Mouse (Mus musculus) heart, adult 11 months (tissue): Measurements from ENCODE around the gene Ms4a5.
"Not testable (repeated sequence)": the region's sequence is repeated elsewhere in the genome, so short reads cannot be mapped to it uniquely, and the experiment has no call there.

Source experiments
- DNase-seq: peaks from one replicate; pipeline ENCODE4 v3.0.0; 2022

The Ms4a5 gene

DNA sequence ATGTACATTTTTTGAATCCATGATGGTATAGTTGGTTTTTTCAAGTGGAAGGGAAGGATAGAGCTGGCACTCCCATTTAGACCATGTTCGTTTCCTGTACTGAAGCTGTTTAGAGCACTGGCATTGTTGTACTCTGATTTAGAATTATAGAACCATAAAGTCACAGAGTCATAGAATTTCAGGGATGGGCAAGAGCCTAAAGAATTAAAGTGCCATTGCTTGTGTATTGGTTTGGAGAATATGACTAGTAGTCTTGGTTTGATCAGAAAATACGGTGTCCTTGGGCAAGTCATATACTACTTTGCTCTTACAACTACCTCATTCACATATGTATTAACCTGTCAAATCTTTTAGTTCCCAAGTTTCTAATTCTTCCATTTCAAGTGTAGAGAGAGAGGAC lies at the start of gene Ms4a5:
Gene Ms4a5 (minus strand): TSS at position 101 of the 400 bp plus-strand sequence.
- DNase-seq: no peak

DNA sequence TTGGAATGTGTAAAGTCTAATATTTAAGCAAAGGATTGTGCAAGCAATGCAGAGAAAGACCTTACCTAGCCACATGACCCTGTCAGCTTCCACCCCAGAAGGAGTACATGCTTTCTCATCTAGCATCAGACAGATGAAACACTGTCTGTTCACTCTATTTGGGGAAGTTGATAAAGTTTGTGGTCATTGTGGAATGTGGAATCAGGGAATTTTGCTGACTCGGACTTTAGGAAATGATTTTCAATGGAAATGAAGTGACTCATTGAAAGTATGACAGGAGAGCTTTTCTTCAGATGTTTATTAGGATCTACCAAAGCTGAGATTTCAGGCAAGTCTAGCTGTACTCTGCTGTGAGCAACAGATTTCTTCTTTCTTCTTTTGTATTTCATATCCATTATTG lies 37.5 kb upstream of the Ms4a5 start:
- DNase-seq: peak; percentile 51

- DNase-seq: no peak
These were observed 33.1 kb upstream of the Ms4a5 start for GRCm38 (mm10) chr19:11316786-11317185.

- no peak for DNase-seq
These were observed 30.7 kb upstream of the Ms4a5 start, which contains the start of gene Ms4a14 for GRCm38 (mm10) chr19:11314354-11314753. Ms4a14 (minus strand) TSS chr19:11314454.

GRCm38 (mm10) chr19:11308888-11309287 lies 25.2 kb upstream of the Ms4a5 start:
- DNase-seq: no peak

GRCm38 (mm10) chr19:11299529-11299928 lies 15.9 kb upstream of the Ms4a5 start:
- DNase-seq: not testable (repeated sequence)

DNA sequence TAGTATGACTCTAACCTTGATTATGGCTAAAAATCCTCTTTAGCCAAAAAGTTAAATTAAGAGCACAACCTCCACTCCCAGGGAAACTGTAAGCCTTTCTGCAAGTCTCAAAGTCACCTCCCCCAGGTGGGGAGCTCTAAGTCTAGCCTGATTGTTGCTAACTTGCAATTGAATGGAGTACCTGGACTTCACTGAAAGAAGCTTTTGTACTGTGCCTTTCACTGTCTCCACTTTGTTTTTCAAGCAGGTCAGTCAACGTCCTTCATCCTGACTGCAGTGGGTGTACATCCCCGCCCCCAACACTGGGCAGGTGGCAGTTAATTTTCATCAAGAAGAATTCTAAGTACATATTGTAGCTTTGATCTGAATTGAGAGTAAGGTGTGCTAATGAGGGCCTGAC lies 15.3 kb upstream of the Ms4a5 start:
- DNase-seq: no peak

DNA sequence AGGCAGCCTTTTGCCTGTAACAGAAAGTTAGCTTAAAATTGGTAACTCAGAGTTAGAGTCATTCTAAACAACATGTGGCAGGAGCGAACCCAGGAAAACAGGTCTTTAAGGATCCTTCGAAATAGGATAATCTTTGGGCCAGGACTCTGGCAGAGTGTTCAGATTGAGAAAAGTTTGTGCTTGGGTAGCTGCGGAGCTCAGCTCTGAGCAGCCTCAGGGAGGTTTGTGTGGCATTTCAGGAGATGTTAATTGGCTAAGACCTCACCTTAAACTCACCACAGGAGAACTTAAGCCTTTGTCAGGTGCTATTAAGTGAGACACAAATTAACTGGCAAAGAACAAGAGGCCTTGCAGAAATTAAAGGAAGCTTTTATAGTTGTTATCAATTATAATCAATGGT lies 9.9 kb upstream of the Ms4a5 start:
- DNase-seq: not testable (repeated sequence)

DNA sequence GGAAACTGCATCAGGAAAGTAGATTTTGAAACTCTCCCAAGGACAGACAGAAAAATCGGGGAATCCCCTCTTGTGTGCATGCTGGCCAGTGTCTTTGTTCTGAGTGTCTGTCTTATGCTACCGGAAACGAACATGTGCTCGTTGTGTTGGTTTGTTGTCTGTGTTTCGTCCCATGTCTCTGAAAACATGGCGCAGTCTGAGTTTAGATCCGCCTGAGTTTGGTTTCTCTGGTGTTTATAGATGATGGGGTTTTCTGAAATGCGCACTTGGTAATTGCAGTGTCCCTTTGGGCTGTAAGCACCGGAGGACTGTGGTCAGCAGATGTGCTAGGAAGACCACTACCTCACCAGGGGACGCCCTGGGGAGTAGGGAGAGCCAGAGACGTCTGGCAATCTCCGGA lies 9.3 kb upstream of the Ms4a5 start:
- DNase-seq: peak; percentile 86

DNA sequence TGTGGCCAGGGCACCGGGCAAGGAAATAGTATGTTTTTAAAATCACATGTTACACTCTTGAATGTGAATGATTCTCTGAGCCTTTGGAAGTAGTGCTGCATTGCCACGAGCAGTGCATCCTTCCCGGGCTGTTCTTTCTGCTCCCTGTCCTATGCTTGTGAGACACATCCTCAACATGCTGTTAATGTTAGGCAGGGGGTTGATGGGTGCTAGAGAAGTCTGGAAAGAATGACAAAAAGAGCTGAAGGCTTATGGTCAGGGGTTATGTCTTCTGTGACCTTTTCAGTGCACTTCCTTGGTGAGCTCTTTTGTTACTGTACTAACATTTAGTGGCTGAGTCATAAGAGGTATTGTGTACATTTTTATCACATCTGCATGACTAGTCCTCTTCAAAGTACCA lies 3.5 kb downstream of the Ms4a5 start:
- no peak for DNase-seq

- no peak for DNase-seq
These were observed 7.2 kb downstream of the Ms4a5 start for GRCm38 (mm10) chr19:11276431-11276830.

DNA sequence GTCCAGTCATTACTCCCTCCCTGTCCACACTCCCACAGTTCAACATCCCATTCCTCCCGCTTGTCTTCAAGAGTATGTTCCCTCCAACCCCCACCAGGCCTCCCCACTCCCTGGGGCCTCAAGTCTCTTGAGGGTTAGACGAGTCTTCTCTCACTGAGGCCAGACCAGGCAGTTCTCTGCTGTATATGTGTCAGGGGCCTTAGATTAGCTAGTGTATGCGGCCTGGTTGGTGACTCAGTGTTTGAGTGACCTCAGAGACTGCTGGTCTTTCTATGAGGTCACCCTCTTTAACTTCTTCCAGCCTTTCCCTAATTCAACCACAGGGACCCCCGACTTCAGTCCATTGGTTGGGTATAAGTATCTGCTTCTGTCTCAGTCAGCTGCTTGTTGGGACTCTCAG lies 16.7 kb downstream of the Ms4a5 start:
- DNase-seq: no peak

DNA sequence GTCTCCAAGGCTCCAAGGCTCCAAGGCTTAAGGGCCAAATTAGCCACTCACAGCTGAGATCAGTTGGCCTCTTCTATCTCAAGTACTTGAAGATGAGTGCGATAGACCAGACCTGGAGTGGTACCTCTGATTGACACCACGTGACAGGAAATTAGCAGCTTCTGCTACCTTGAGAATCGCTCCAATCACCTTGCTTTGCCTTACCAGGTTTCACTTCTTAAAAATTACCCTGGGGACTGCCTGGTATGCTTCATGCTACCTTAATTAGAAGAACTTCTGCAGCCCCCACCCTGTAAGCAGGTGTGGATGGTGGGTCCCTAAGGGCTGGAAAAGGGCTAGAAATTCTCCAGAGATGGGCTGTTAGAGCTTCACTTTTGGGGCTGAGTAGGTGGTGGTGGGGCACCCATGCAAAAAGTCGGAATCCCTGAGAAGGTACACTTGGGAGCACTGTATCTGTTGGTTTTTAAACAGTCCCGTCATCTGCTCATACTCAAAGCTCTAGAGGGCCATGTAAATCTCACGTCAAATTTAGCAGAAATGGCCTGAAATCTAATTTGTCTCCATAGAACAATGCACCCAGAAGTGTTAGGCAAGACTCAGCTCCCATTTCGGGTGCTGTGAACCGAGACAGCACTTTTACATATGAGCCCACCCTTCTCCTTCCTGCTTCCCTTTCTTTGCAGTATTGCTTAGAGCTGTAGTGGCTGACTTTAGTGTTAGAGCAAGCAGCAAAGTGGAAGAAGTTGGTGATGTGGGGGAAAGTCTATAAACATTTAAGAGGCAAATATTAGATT lies 17.4 kb downstream of the Ms4a5 start, which contains the start of gene Ms4a1:
Gene Ms4a1 (minus strand): TSS at position 190 of the 794 bp plus-strand sequence.
- DNase-seq: no peak

GRCm38 (mm10) chr19:11264602-11265185 lies 19.0 kb downstream of the Ms4a5 start:
- DNase-seq: peak; percentile 59

DNA sequence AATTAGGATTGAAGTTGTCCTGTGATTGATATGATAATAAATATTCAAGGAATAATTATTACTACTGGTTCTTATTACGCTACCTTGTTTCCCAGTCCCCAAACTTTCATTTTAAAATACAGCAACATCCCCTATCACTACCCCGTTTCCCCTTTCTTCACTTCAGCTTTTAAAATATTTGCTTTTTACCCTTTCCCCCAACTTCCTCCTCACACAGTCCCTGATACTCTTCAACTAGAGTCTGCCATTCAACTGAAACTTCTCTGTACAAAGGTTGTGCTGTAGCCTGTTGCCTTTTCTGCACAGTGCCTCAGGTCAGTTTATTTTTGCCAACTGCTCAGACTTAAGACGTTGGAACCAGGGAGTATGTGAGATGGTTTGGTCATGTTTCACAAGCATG lies 20.1 kb downstream of the Ms4a5 start:
- DNase-seq: peak; percentile 37

DNA sequence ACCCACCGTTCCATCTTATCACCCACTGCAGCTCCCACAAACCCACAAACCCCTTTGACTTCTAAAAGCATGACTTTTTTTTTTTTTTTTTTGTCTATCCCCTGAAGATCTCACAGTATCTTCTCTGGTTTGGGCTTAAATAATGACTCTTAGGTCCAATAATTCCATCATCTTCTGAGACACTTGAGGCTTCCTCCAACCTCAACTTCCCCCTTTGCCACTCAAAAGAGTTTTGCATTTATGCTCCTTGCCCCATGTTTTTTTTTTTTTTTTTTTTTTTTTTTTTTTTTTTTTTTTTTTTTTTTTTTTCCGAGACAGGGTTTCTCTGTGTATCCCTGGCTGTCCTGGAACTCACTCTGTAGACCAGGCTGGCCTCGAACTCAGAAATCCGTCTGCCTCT lies 20.7 kb downstream of the Ms4a5 start:
- peak; percentile 36 for DNase-seq

- DNase-seq: peak; percentile 30
These were observed 22.2 kb downstream of the Ms4a5 start for GRCm38 (mm10) chr19:11261522-11261921.

DNA sequence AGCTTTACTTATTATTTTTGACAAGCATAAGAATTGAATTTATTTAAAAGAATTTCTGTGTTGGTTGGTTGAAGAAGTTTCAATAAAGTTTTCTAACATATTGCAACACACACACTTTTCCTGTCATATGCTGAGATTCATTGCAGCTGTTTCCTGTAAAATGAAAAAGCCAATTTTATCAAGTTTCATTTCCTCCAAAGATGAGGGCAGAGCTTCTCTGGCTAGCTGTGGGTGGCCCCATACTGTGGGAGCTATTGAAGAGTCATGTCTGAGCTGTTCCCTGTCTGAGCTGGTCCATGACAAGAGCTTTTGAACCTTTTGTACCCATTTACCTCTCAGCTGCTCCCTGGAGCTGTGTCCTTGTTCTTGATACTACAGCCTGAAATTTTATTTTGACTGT lies 39.4 kb downstream of the Ms4a5 start:
- peak; percentile 95 for DNase-seq

DNA sequence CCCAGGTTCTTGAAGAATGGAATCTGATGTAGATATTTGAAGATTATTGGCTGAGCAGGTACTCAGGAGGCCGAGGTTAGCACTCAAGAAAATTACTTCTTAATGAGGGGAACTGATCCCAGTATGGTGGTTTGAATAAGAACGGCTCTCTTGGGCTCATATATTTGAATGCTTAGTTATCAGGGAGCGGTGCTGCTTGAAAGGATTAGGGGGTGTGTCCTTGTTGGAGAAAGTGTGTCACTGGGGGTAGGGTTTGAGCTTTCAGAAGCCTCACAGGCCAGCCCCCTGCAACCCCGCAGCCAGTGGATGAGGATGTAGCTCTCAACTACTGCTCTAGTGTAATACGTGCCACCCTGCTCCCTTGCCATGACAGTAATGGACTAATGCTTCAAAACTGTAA lies 41.1 kb downstream of the Ms4a5 start:
- peak; percentile 61 for DNase-seq

- DNase-seq: no peak
These were observed 47.9 kb downstream of the Ms4a5 start for GRCm38 (mm10) chr19:11235820-11236219.

DNA sequence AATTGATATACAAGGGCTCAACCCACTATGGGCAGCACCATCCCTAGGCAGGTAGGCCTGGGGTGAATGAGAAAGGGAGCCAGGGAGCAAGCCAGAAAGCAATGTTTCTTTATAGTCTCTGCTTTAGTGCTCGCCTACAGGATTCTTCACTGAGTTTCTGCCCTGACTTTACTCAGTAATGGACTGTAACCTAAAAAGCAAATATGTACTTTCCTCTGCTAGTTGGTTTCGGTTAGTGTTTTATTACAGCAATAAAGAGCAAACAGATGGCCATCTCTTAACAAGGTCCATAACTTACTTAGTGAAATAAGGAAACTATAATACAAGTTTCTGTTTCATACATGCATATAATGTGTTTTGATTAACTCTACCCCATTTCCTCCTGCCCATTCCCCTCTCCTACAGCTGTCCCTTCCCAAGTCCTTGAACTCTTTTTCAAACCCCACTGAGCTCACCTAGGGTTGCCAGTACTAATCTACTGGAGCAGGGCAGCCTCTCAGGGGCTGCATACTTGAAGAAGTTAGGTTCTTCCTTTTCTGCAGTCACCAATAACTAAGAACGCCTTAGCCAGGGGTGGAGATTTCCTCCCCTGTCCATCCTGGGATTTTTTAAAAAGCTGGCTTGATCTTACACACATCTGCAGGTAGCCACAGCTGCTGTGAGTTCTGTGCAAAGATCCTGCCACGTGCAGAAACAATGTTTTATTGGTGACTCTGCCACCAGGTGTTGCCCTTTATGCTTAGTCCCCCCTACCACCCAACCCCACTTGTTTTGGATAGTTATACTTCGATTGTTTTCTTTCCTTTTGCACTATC lies 48.5 kb downstream of the Ms4a5 start:
- DNase-seq: peak; percentile 53

DNA sequence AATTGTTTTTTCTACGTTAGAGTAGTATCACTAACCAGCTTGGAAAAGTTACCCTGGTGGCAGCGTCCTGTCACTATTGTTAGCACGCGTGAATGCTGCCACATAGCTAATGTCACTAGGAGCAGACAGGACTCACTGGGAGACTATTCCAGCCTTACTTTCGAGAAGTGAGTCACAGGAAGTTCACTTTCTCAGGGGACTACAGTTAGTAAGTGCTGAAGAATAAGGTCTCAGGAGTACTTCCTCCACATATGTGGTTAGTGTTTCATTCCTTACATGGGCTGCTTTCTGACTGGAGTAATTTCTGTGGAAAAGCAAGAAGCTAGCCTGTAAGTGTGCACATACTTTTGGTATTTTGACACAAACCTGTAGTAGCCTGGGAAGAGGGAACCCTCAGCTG lies 49.4 kb downstream of the Ms4a5 start:
- DNase-seq: peak; percentile 72

- peak; percentile 77 for DNase-seq
These were observed 51.3 kb downstream of the Ms4a5 start, which contains the start of gene Ms4a12 for GRCm38 (mm10) chr19:11232348-11232747. Ms4a12 (minus strand) TSS chr19:11232448.
